Comparison of ENCODE assay signal across 8 mouse cellular contexts in the genomic region with DNA sequence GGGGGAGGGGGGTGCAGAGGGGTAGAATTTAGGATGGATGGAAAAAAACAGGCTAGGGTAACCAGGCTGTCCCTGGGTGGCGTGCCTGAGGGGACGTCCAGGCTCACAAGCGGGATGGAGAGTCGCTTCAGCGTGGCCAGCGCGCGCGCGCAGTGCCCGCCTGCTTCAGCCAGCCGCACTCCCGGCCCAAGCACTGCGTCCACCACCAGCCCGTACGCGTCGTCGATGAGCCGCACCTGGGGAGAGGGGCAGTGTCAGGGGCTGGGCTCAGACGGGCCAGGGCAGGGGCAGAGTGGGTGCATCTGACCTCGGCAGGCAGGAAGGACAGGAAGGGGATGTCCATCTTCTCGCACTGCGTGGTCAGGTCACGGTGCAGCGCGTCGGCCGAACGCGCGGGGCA. TPM values are rescaled to one million over a fixed set of nuclear protein-coding genes. Genes with fewer than 3 reads are reported as not detected.
DNase-seq lines count a peak whose midpoint lies in the region; ATAC-seq and TF ChIP-seq lines count a peak whose summit lies in the region.

No protein-coding gene starts in this region.

- no peak for TF ChIP-seq CTCF in bone marrow macrophage, adult 2 months (IDR thresholded peaks at IDR 0.05; ENCODE audit: low read depth, low read length)

- no peak for ATAC-seq in heart, embryonic 13.5 days (ENCODE audit: extremely low read depth, insufficient number of reproducible peaks, low FRiP score, low TSS enrichment)
- no peak for ATAC-seq in megakaryocyte progenitor cell, adult 5-6 weeks (replicated peaks; ENCODE audit: poor library complexity)

- H3K9me3 ChIP-seq in heart, embryonic 13.5 days, result no peaks in the 10 kb centered on the region
- no peaks in the 10 kb centered on the region for H3K9me3 ChIP-seq in midbrain, embryonic 10.5 days (replicated peaks)

- H3K36me3 ChIP-seq in heart, embryonic 13.5 days, result peaks cover 23% of the 10 kb centered on the region
- H3K36me3 ChIP-seq in midbrain, embryonic 10.5 days, result peaks cover 21% of the 10 kb centered on the region

- 9% methylated on average over 32 of the region's 32 CpGs for WGBS in heart, embryonic 13.5 days
- WGBS in midbrain, embryonic 10.5 days, result 5% methylated on average over 32 of the region's 32 CpGs

- no peak for DNase-seq in heart, postnatal 14 days
- peak; percentile 30 for DNase-seq in heart, postnatal 4 days
- peak; percentile 43 for DNase-seq in midbrain, embryonic 10.5 days (ENCODE audit: low spot score)
- no peak for DNase-seq in gastrocnemius, adult 8-10 months (ENCODE audit: low spot score in 2 of 2)
- DNase-seq in ovary, adult 18-20 months (ENCODE audit: low spot score), result no peak

- intact Hi-C loops in heart, postnatal 14 days (cut with DNase I), result loop anchor here (2.0 kb wide), 1 partner anchor 14 kb away; no protein-coding TSS in a partner anchor

- no peak overlapping the region for H3K27ac ChIP-seq in heart, embryonic 13.5 days (replicated peaks)
- no peak overlapping the region for H3K27ac ChIP-seq in bone marrow macrophage, adult 2 months (ENCODE audit: insufficient read depth, low read depth, low read length)
- no peak overlapping the region for H3K27ac ChIP-seq in midbrain, embryonic 10.5 days (replicated peaks)

- H3K27me3 ChIP-seq in heart, embryonic 13.5 days (replicated peaks), result peaks cover 77% of the 10 kb centered on the region
- peaks cover 93% of the 10 kb centered on the region for H3K27me3 ChIP-seq in midbrain, embryonic 10.5 days (ENCODE audit: low read depth, poor library complexity, severe bottlenecking)

- H3K9ac ChIP-seq in heart, embryonic 13.5 days, result peak overlapping the region; percentile 64; the same call in 1 of the 2 replicates

- peaks cover 43% of the 10 kb centered on the region for H3K4me1 ChIP-seq in heart, embryonic 13.5 days
- H3K4me1 ChIP-seq in bone marrow macrophage, adult 2 months (ENCODE audit: control insufficient read depth, insufficient read depth, low read length), result no peaks in the 10 kb centered on the region
- peaks cover 73% of the 10 kb centered on the region for H3K4me1 ChIP-seq in midbrain, embryonic 10.5 days

- H3K4me3 ChIP-seq in heart, embryonic 13.5 days, result peak overlapping the region; percentile 45
- H3K4me3 ChIP-seq in bone marrow macrophage, adult 2 months (ENCODE audit: insufficient read depth, low read length), result peak overlapping the region; percentile 51
- H3K4me3 ChIP-seq in midbrain, embryonic 10.5 days, result peak overlapping the region; percentile 42

- TF ChIP-seq POLR2A in bone marrow macrophage, adult 2 months (IDR thresholded peaks at IDR 0.05; ENCODE audit: borderline replicate concordance, low read depth, low read length), result no peak

- peak overlapping the region; percentile 64 for H3K4me2 ChIP-seq in heart, embryonic 13.5 days

RNA-seq across cellular contexts. Expression of a gene that starts 1.4 kb away (rescaled TPM):
- polyA plus RNA-seq in heart, embryonic 13.5 days (2015; fragmentation: Nextera tagmentation; extraction: Ambion mirVana), result 0.55 and 0.56 TPM in 2 replicates
- total RNA-seq in heart, postnatal 14 days (2021), result 1 to 10 TPM; 1.7 TPM
- polyA plus RNA-seq in bone marrow macrophage, adult 2 months (2012; ENCODE audit: insufficient read depth, insufficient read length, missing spikeins), result not detected in 2 replicates
- total RNA-seq in heart, postnatal 4 days (2021), result under 1 TPM; 0.50 to 0.74 TPM
- 0.47 TPM in 2 replicates for polyA plus RNA-seq in midbrain, embryonic 10.5 days (2016; fragmentation: Nextera tagmentation; extraction: Ambion mirVana)
- not detected in 2 replicates for total RNA-seq in megakaryocyte progenitor cell, adult 5-6 weeks (2015)
- not detected in 2 replicates for total RNA-seq in megakaryocyte progenitor cell, adult 5-6 weeks (2017)
- 1 to 10 TPM; 1.2 to 6.0 (median 2.1) TPM for total RNA-seq in gastrocnemius, adult 8-10 months (2022)

RNA-seq across cellular contexts. Expression of a gene that starts 13.1 kb away (rescaled TPM):
- polyA plus RNA-seq in heart, embryonic 13.5 days (2015; fragmentation: Nextera tagmentation; extraction: Ambion mirVana), result 1.9 and 2.2 TPM in 2 replicates
- total RNA-seq in heart, postnatal 14 days (2021), result not detected
- polyA plus RNA-seq in bone marrow macrophage, adult 2 months (2012; ENCODE audit: insufficient read depth, insufficient read length, missing spikeins), result 0.60 TPM in 1 of 2 replicates, not detected in the other
- total RNA-seq in heart, postnatal 4 days (2021), result under 1 TPM in 1 of 2 experiments, not detected in 1; 0.33 TPM
- polyA plus RNA-seq in midbrain, embryonic 10.5 days (2016; fragmentation: Nextera tagmentation; extraction: Ambion mirVana), result 5.2 and 5.4 TPM in 2 replicates
- 0.49 and 0.52 TPM in 2 replicates for total RNA-seq in megakaryocyte progenitor cell, adult 5-6 weeks (2015)
- 0.08 and 0.57 TPM in 2 replicates for total RNA-seq in megakaryocyte progenitor cell, adult 5-6 weeks (2017)
- total RNA-seq in gastrocnemius, adult 8-10 months (2022), result not detected

RNA-seq across cellular contexts. Expression of a gene that starts 13.5 kb away (rescaled TPM):
- polyA plus RNA-seq in heart, embryonic 13.5 days (2015; fragmentation: Nextera tagmentation; extraction: Ambion mirVana), result 304 and 343 TPM in 2 replicates
- total RNA-seq in heart, postnatal 14 days (2021), result 100 to 1,000 TPM; 404 to 405 TPM
- 86.8 and 90.6 TPM in 2 replicates for polyA plus RNA-seq in bone marrow macrophage, adult 2 months (2012; ENCODE audit: insufficient read depth, insufficient read length, missing spikeins)
- total RNA-seq in heart, postnatal 4 days (2021), result 100 to 1,000 TPM; 286 to 326 TPM
- 173 and 174 TPM in 2 replicates for polyA plus RNA-seq in midbrain, embryonic 10.5 days (2016; fragmentation: Nextera tagmentation; extraction: Ambion mirVana)
- total RNA-seq in megakaryocyte progenitor cell, adult 5-6 weeks (2015), result 48.2 and 51.8 TPM in 2 replicates
- total RNA-seq in megakaryocyte progenitor cell, adult 5-6 weeks (2017), result 99.5 and 114 TPM in 2 replicates
- total RNA-seq in gastrocnemius, adult 8-10 months (2022), result 100 to 1,000 TPM; 248 to 328 (median 285) TPM

RNA-seq across cellular contexts. Expression of a gene that starts 13.6 kb away (rescaled TPM):
- polyA plus RNA-seq in heart, embryonic 13.5 days (2015; fragmentation: Nextera tagmentation; extraction: Ambion mirVana), result 8.1 and 8.2 TPM in 2 replicates
- total RNA-seq in heart, postnatal 14 days (2021), result 10 to 100 TPM; 10.4 to 10.7 TPM
- polyA plus RNA-seq in bone marrow macrophage, adult 2 months (2012; ENCODE audit: insufficient read depth, insufficient read length, missing spikeins), result not detected in 2 replicates
- total RNA-seq in heart, postnatal 4 days (2021), result 1 to 10 TPM; 6.2 to 8.6 TPM
- polyA plus RNA-seq in midbrain, embryonic 10.5 days (2016; fragmentation: Nextera tagmentation; extraction: Ambion mirVana), result 4.2 and 5.9 TPM in 2 replicates
- total RNA-seq in megakaryocyte progenitor cell, adult 5-6 weeks (2015), result not detected in 2 replicates
- total RNA-seq in megakaryocyte progenitor cell, adult 5-6 weeks (2017), result 0.37 TPM in 1 of 2 replicates, not detected in the other
- 10 to 100 TPM in 3 of 4 experiments, 1 to 10 TPM in 1; 8.2 to 10.8 (median 10.5) TPM for total RNA-seq in gastrocnemius, adult 8-10 months (2022)

RNA-seq across cellular contexts. Expression of a gene that starts 56.6 kb away (rescaled TPM):
- polyA plus RNA-seq in heart, embryonic 13.5 days (2015; fragmentation: Nextera tagmentation; extraction: Ambion mirVana), result 2.4 and 3.9 TPM in 2 replicates
- total RNA-seq in heart, postnatal 14 days (2021), result under 1 TPM in 1 of 2 experiments, not detected in 1; 0.41 TPM
- polyA plus RNA-seq in bone marrow macrophage, adult 2 months (2012; ENCODE audit: insufficient read depth, insufficient read length, missing spikeins), result 7.5 and 8.0 TPM in 2 replicates
- 1 to 10 TPM; 1.1 to 1.2 TPM for total RNA-seq in heart, postnatal 4 days (2021)
- polyA plus RNA-seq in midbrain, embryonic 10.5 days (2016; fragmentation: Nextera tagmentation; extraction: Ambion mirVana), result 42.9 and 46.0 TPM in 2 replicates
- 6.8 and 10.2 TPM in 2 replicates for total RNA-seq in megakaryocyte progenitor cell, adult 5-6 weeks (2015)
- 13.3 and 15.0 TPM in 2 replicates for total RNA-seq in megakaryocyte progenitor cell, adult 5-6 weeks (2017)
- not detected for total RNA-seq in gastrocnemius, adult 8-10 months (2022)

Comparison
In these comparisons a context has a peak if more than half of its experiments do, and no peak if none do; other contexts are left out.
1. DNase-seq: peak in heart, postnatal 4 days (single experiment) and midbrain, embryonic 10.5 days (single experiment); none in heart, postnatal 14 days (0 of 2), gastrocnemius, adult 8-10 months (0 of 2) and ovary, adult 18-20 months (single experiment).
2. Peak in every context shown above with its lines, with median percentiles within 50 percentile points of each other: H3K4me3 ChIP-seq.